Mouse (Mus musculus): ENCODE data around the gene Rbbp5.

Gene Rbbp5

DNA sequence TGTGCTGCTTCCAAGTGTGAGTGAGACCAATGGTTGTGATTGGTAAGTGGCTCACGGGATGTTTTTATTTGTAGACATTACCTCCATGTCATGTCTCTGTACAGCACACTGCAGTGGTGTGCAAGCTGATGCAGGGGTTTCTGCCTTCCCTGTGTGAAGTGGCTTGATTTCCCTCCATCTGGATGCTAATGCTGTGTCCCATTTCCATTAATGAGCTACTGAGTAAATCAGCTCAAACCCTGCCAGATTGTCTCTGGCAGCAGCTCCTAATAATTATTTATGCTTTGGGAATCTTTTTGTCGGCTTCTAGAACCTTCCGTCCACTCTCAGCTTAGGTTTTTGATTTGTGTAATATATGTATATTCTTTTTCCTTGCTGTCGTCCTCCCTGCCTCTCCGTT is 28.0 kb downstream of the Rbbp5 start:
- no peak for DNase-seq (ENCODE audit: low spot score)

DNA sequence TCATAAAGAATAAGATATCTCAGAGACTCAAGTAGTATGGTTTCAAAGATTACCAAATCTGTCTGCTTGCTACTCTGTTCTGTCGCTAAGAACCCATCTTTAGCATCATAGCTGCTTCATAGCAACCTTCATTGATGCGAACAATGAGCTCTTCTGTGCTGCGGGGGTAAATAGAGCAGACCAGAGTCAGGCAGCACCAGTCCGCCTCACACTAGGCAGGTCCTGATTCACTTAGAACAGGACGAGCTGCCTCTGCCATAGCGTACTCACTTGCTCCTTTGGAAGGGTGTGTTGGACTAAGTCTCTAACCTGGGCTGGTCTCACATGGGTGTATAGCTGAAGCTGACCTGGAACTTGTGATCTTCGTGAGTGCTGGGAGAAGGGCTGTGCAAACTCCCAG is 28.9 kb downstream of the Rbbp5 start, which contains the start of gene Tmem81:
Gene Tmem81 (plus strand): TSS at position 173 of the 400 bp plus-strand sequence.
- no peak for DNase-seq (ENCODE audit: low spot score)

- no peak for DNase-seq (ENCODE audit: low spot score)
Measured at GRCm38 (mm10) chr1:132506656-132507055, 29.5 kb downstream of the Rbbp5 start.

GRCm38 (mm10) chr1:132509771-132510170 is 32.6 kb downstream of the Rbbp5 start:
- no peak for DNase-seq (ENCODE audit: low spot score)

- DNase-seq (ENCODE audit: low spot score): no peak
Measured at GRCm38 (mm10) chr1:132511521-132511920, 34.4 kb downstream of the Rbbp5 start.

DNA sequence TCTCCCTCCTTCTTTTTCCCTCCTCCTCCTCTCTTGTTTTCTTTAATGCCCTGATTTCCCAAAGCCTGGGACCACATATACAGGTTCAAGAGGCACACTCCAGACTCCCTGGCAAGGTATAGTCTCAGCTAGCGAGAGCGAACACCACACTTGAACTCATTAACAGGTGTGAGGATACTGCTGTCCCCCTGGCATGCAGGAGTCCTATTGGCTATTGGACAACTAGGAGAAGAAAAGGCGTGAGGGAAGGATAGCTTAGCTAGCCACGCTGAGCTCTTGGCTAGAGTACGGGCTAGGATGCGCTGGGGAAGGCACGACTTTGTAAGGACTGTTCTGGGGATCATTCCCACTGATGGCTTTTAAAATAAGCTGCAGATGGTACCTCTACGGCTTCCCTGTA is 34.9 kb downstream of the Rbbp5 start:
- DNase-seq (ENCODE audit: low spot score): no peak

- no peak for DNase-seq (ENCODE audit: low spot score)
Measured at GRCm38 (mm10) chr1:132515339-132515738, 38.2 kb downstream of the Rbbp5 start.

DNA sequence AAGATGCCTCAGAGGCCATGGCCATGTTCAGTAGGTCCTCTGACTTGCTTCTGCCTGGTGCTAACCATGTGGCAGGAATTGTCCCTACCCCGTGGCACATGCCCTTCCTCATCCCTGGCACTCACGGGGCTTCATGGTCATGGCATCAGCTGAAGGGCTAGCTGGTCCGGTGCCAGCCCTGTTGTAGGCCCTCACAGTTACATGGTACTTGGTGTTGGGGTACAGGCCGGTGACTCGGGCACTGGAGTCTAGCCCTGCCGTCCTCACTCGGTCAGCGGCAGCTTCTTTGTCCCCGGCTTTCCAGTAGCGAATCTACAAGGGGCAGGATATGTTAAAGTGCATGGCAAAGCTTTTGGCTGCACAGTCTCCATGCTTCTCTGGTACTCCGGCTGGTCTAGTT is 39.6 kb downstream of the Rbbp5 start:
- no peak for DNase-seq (ENCODE audit: low spot score)

DNA sequence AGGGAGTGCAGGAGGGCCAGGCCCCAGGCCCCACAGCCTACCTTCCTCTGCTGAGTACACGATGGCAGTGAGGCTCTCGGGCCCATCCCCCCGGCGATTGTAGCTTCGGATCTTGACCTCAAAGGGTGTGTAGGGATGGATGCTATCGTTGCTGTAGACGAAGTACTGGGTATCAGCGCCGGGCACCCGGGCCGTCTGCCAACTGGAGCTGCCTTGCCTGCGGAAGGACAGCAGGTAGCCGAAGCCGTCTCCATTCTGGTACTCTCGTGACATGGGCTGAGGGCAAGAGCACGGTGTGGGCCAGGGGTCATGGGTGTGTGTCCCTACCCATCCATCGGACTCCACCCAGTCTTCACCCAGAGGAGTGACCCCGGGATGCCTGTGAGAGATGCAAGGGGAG is 41.5 kb downstream of the Rbbp5 start:
- DNase-seq (ENCODE audit: low spot score): no peak

- DNase-seq (ENCODE audit: low spot score): no peak
Measured at GRCm38 (mm10) chr1:132519734-132520133, 42.6 kb downstream of the Rbbp5 start.

- DNase-seq (ENCODE audit: low spot score): peak; percentile 65
Measured at GRCm38 (mm10) chr1:132520764-132521163, 43.6 kb downstream of the Rbbp5 start.

- no peak for DNase-seq (ENCODE audit: low spot score)
Measured at GRCm38 (mm10) chr1:132523048-132523447, 45.9 kb downstream of the Rbbp5 start.

GRCm38 (mm10) chr1:132523920-132524319 is 46.8 kb downstream of the Rbbp5 start:
- no peak for DNase-seq (ENCODE audit: low spot score)

DNA sequence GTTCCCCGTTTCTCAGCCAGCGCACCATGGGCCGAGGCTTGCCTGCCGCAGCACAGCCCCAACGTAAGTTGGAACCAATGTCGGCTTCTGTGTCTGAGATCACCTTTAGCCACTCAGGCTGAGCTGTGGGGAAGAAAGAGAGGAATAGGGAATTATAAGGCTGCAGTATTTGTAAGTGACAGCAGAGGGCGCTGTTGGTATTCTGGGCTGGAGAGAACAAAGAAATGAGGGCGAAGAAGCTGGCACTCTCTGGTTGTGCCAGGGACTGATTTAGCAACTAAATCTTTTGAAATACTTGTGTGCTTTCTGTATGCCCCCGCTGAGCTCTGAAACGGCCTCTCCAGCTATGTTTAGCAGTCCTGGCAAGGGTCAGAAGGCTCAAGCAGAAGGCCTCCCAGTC is 48.7 kb downstream of the Rbbp5 start:
- DNase-seq (ENCODE audit: low spot score): peak; percentile 73

DNA sequence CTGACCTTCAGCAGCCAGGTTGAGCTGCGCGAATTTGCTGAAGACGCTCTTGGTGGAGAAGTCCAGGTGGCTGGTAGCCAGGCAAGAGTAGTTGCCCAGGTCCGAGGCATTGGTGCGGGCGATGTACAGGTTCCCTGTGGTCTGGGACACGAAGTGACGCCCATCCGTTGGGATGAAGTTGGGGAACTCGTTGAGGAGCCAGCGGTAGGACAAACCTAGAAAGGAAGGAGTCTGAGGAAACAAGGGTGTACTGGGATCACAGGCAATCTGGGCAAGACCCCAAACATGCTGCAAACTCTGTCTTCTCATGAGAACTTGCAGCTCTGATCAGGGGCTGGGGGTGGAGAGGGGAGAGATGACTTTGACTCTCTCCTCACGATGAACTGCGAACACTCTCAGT is 50.9 kb downstream of the Rbbp5 start:
- DNase-seq (ENCODE audit: low spot score): no peak

GRCm38 (mm10) chr1:132528647-132529334 is 51.6 kb downstream of the Rbbp5 start:
- no peak for DNase-seq (ENCODE audit: low spot score)

- DNase-seq (ENCODE audit: low spot score): no peak
Measured at GRCm38 (mm10) chr1:132530631-132531191, 53.5 kb downstream of the Rbbp5 start.

DNA sequence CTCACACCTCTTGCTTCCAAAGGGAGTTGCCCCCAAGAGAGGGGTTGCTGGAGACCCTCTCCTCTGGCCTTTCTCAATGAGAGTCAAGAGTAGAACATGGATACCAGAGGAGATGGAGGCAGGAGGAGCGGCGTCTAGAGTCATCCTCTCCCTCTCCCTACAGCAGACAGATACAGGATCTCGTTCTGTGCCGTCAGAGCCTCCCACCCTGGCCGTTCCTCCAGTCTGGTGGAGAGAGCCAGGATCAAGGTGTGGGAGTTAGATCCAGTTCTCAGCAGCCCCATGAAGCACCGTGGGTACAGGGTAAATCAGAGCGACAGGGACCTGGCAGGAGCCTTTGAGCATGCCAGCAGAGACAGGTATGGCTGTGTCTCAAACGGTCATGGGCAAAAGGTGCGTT is 55.4 kb downstream of the Rbbp5 start:
- DNase-seq (ENCODE audit: low spot score): no peak

GRCm38 (mm10) chr1:132533840-132534239 is 56.7 kb downstream of the Rbbp5 start:
- no peak for DNase-seq (ENCODE audit: low spot score)

GRCm38 (mm10) chr1:132535541-132535940 is 58.4 kb downstream of the Rbbp5 start:
- no peak for DNase-seq (ENCODE audit: low spot score)

DNA sequence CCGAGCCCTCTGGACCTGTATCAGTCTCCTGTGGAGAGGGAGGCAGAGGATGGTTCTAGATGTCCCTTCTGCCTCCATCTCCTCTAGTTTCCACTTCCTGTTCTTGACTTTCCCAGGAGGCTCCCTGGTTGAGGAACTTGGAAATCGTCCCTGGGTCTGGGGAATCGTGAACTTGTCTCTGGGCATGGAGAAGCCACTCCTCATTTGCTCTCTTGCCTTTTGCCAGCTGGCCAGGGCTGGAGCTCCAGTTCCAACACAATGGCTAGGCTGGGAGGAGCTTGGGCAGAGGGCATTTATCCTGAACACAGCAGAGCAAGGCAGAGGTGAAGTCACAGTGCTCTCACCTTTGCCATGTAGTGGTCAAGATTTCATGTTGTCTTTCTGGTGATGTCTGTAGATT is 59.3 kb downstream of the Rbbp5 start:
- no peak for DNase-seq (ENCODE audit: low spot score)

DNA sequence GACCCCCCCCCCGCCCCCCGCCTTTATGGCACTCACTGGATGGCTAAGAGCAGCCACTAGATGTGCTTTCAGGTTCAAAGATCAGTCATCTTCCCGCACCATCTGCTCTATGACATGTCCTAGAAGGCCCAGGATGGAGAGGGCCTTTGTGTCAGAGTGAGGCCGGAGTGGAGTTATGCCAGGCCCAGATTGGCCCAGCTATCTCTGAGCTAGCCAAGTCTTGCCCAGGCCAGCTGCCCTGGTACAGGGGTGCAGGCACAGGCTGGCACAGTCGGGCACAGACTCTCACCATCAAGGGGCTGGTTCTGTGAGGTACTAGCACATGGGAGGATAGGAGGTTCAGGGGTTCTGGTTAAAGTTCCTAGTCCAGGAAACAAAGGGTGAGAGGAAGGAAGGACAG is 60.6 kb downstream of the Rbbp5 start:
- no peak for DNase-seq (ENCODE audit: low spot score)

GRCm38 (mm10) chr1:132540701-132541100 is 63.5 kb downstream of the Rbbp5 start:
- no peak for DNase-seq (ENCODE audit: low spot score)

Data from urinary bladder, postnatal 14 days (tissue).